Mouse (Mus musculus) neural tube, embryonic 15.5 days (tissue): ENCODE data around the gene Aspscr1. TPM values are rescaled to one million over a fixed set of nuclear protein-coding genes. Genes with fewer than 3 reads are reported as not detected.
A peak's percentile ranks its signal among the peaks of the same experiment; 100 is the strongest.

Experiments used
- ATAC-seq: fragments of 200-750 bp; cut with Nextera tagmentation; 2 replicates; pipeline ENCODE4 v1.8.0; 2017; ENCODE audit warnings: mild to moderate bottlenecking, moderate TSS enrichment, moderate library complexity; ENCODE audit not compliant: low FRiP score
- H3K27ac ChIP-seq: fragments of 300-500 bp; sonication (generic); replicated peaks from 2 replicates; pipeline ENCODE4 v1.5.1; 2015; ENCODE audit warnings: mild to moderate bottlenecking, inconsistent platforms
- H3K27me3 ChIP-seq: fragments of 300-500 bp; sonication (generic); replicated peaks from 2 replicates; pipeline ENCODE4 v1.6.1; 2015; ENCODE audit warnings: inconsistent platforms
- H3K36me3 ChIP-seq: fragments of 300-500 bp; sonication (generic); 2 replicates; pipeline ENCODE4 v1.6.1; 2015; ENCODE audit warnings: inconsistent platforms
- H3K4me1 ChIP-seq: fragments of 300-500 bp; sonication (generic); 2 replicates; pipeline ENCODE4 v1.6.1; 2015; ENCODE audit warnings: inconsistent platforms
- H3K4me2 ChIP-seq: fragments of 300-500 bp; sonication (generic); 2 replicates; pipeline ENCODE4 v1.6.1; 2015; ENCODE audit warnings: inconsistent platforms, mild to moderate bottlenecking, moderate library complexity
- H3K4me3 ChIP-seq: fragments of 300-500 bp; sonication (generic); replicated peaks from 2 replicates; pipeline ENCODE4 v1.5.1; 2015; ENCODE audit warnings: mild to moderate bottlenecking, inconsistent platforms
- H3K9ac ChIP-seq: fragments of 300-500 bp; sonication (generic); replicated peaks from 2 replicates; pipeline ENCODE4 v1.6.1; 2015; ENCODE audit warnings: mild to moderate bottlenecking, inconsistent platforms
- H3K9me3 ChIP-seq: fragments of 300-500 bp; sonication (generic); replicated peaks from 2 replicates; pipeline ENCODE4 v1.6.1; 2016; ENCODE audit warnings: inconsistent platforms
- WGBS: fragments of 180-500 bp; shearing (Covaris S2); methylation state at CpG from one replicate; pipeline ENCODE4 v1.1.7; 2015; ENCODE audit warnings: mixed read lengths; 5-methylcytosine and 5-hydroxymethylcytosine counted together
- polyA plus RNA-seq: library from polyadenylated mRNA; unstranded; fragments of >200 nt; fragmentation: Nextera tagmentation; extraction: Ambion mirVana; gene quantifications from 2 replicates; pipeline ENCODE4 v1.2.1, GENCODE M21; 2015

The Aspscr1 gene
- polyA plus RNA-seq, 1 experiment from 2014 or later = 148 TPM

- Histone ChIP-seq H3K9ac (peak overlapping the region; percentile 87; the same call in 1 of the 2 replicates), H3K36me3 (peaks cover 18% of the 10 kb centered on the region), H3K4me3 (peak overlapping the region; percentile 96), H3K4me2 (peak overlapping the region; percentile 85), H3K27ac (peak overlapping the region; percentile 6; the same call in 1 of the 2 replicates), H3K4me1 (peaks cover 50% of the 10 kb centered on the region), H3K9me3 (no peaks in the 10 kb centered on the region), H3K27me3 (no peaks in the 10 kb centered on the region)
- WGBS = 44% methylated on average over 7 of the region's 7 CpGs
- no peak for ATAC-seq
These were observed 41.7 kb upstream of the Aspscr1 start for GRCm38 (mm10) chr11:120630881-120631725.

DNA sequence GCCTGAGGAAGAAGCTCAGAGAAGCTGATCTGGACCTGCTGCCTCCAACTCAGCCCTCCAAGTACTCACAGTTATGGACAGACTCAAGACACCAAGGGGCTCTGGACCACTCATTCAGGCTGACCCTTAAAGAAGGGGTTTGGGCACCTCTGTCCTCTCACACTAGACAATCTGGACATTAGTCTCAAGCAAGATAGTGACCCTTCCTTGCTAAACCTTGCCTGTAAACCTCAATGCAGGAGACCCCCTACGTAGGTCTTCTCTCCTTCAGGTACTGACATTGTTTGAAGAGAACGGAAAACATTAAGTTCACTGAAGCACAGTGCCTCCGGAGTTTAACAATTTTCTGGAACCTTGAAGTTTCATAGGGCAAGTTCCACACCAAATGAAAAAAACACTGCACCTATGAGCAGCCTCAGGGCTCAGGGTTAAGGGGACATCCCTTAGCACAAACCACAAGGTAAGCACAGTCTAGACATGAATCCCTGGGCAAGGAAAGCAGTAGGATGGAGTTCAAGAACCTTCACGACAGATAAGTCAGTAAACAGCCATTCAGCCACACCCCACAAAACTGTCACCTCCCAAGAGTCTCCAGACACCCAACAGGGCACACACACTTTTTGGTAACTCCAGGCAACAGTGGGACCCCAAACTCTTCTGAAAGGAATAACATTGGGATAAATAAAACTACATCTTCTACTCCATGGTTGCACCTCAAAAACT lies 40.9 kb upstream of the Aspscr1 start:
- H3K9ac ChIP-seq = peak overlapping the region; percentile 87
- ATAC-seq = no peak
- peak overlapping the region; percentile 88; the same call in 1 of the 2 replicates for H3K27ac ChIP-seq
- H3K27me3 ChIP-seq = no peaks in the 10 kb centered on the region
- WGBS = 70% methylated on average over 4 of the region's 4 CpGs
- peak overlapping the region; percentile 96 for H3K4me3 ChIP-seq
- peak overlapping the region; percentile 85 for H3K4me2 ChIP-seq
- no peaks in the 10 kb centered on the region for H3K9me3 ChIP-seq
- H3K4me1 ChIP-seq = peaks cover 46% of the 10 kb centered on the region
- H3K36me3 ChIP-seq = peaks cover 17% of the 10 kb centered on the region

DNA sequence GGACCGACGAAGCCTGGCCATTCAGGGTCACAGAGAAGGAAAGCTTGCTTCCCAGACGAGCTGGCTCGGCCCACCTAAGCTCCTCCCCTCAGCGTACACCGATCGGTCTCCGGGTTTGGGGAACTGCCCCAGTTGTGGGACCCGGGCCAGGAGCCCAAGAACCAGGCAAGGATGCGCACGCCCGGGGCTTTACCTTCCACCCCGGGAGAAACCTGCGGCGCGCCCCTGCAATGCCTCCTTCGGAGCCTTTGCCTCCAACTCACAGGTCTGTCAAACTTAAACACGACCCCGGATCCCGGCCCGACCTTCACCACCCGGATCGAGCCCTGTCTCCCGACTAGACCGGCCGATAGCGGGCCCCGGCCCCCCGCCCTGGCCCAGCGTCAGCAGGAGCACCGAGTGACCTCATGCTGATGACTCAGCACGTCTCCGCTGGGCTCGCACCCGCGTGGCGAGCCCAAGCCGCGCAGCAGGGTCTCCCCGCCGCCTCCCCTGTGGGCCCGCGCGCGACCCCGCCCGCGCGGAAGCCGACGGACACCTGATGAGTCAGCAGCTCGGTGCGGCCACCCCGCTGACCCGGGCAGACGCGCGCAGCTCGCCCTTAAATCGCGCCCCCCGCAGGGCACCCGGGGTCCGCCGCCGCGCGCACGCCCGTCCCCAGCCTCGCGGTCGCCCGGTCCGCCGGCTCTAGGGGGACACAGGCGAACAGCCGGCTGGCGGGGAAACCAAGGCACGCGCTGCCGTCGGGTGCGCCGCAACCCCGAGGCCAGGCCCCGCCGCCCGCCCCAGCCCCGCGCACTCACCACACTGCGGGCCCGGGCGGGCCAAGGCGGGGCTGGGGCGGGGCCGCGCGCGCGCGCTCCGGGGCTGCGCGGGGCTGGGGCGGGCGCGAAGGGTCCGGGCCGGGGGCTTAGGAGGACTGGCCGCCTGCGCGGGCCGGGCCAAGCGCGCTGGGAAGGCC lies 39.9 kb upstream of the Aspscr1 start:
- H3K4me2 ChIP-seq = peak overlapping the region; percentile 85
- H3K27ac ChIP-seq = peak overlapping the region; percentile 88
- peak overlapping the region; percentile 87 for H3K9ac ChIP-seq
- peaks cover 46% of the 10 kb centered on the region for H3K4me1 ChIP-seq
- H3K4me3 ChIP-seq = peak overlapping the region; percentile 96
- WGBS = under 1% methylated on average over 91 of the region's 116 CpGs
- peak; percentile 85 for ATAC-seq
- no peaks in the 10 kb centered on the region for H3K9me3 ChIP-seq
- no peaks in the 10 kb centered on the region for H3K27me3 ChIP-seq
- H3K36me3 ChIP-seq = peaks cover 9% of the 10 kb centered on the region

GRCm38 (mm10) chr11:120633520-120634343 lies 39.0 kb upstream of the Aspscr1 start, which contains the start of gene Mafg:
Gene Mafg, minus strand, starts transcription at chr11:120633600.
- Histone ChIP-seq H3K9ac (peak within 1 kb of the TSS; percentile 87), H3K4me2 (peak within 1 kb of the TSS; percentile 85), H3K4me3 (peak within 1 kb of the TSS; percentile 96), H3K9me3 (no peaks in the 10 kb centered on the region), H3K36me3 (peaks cover 7% of the 10 kb centered on the region), H3K27ac (peak within 1 kb of the TSS; percentile 88), H3K4me1 (peaks cover 46% of the 10 kb centered on the region), H3K27me3 (no peaks in the 10 kb centered on the region)
- 11% methylated on average over 58 of the region's 58 CpGs for WGBS
- ATAC-seq = peak; percentile 90

GRCm38 (mm10) chr11:120634810-120635209 lies 38.0 kb upstream of the Aspscr1 start:
- no peaks in the 10 kb centered on the region for H3K36me3 ChIP-seq
- H3K27ac ChIP-seq = no peak overlapping the region
- no peaks in the 10 kb centered on the region for H3K9me3 ChIP-seq
- H3K27me3 ChIP-seq = no peaks in the 10 kb centered on the region
- H3K4me1 ChIP-seq = peaks cover 37% of the 10 kb centered on the region
- 81% methylated on average over 5 of the region's 5 CpGs for WGBS
- no peak for ATAC-seq
- H3K9ac ChIP-seq = no peak overlapping the region
- no peak overlapping the region for H3K4me3 ChIP-seq
- no peak overlapping the region; the same call in 1 of the 2 replicates for H3K4me2 ChIP-seq

GRCm38 (mm10) chr11:120641255-120641654 lies 31.5 kb upstream of the Aspscr1 start:
- WGBS = 63% methylated on average over 9 of the region's 9 CpGs
- Histone ChIP-seq H3K9ac (no peak overlapping the region; the same call in 1 of the 2 replicates), H3K27ac (no peak overlapping the region), H3K27me3 (no peaks in the 10 kb centered on the region), H3K9me3 (no peaks in the 10 kb centered on the region), H3K4me2 (no peak overlapping the region), H3K36me3 (no peaks in the 10 kb centered on the region), H3K4me1 (peaks cover 15% of the 10 kb centered on the region), H3K4me3 (no peak overlapping the region)
- no peak for ATAC-seq

- Histone ChIP-seq H3K27me3 (no peaks in the 10 kb centered on the region), H3K36me3 (no peaks in the 10 kb centered on the region), H3K27ac (no peak overlapping the region), H3K4me3 (no peak overlapping the region), H3K4me2 (0 out of 2 replicates have a peak overlapping the region, but pooled peaks have one; percentile 95), H3K9ac (peak overlapping the region; percentile 76; the same call in 1 of the 2 replicates), H3K9me3 (no peaks in the 10 kb centered on the region), H3K4me1 (peaks cover 15% of the 10 kb centered on the region)
- 83% methylated on average over 8 of the region's 8 CpGs for WGBS
- ATAC-seq = no peak
These were observed 30.9 kb upstream of the Aspscr1 start for GRCm38 (mm10) chr11:120641869-120642268.

- Histone ChIP-seq H3K27ac (peak overlapping the region; percentile 60), H3K4me2 (peak overlapping the region; percentile 95), H3K4me3 (peak overlapping the region; percentile 51), H3K36me3 (no peaks in the 10 kb centered on the region), H3K9me3 (no peaks in the 10 kb centered on the region), H3K9ac (peak overlapping the region; percentile 76), H3K4me1 (peaks cover 20% of the 10 kb centered on the region), H3K27me3 (no peaks in the 10 kb centered on the region)
- under 1% methylated on average over 18 of the region's 18 CpGs for WGBS
- ATAC-seq = peak; percentile 54
These were observed 29.7 kb upstream of the Aspscr1 start for GRCm38 (mm10) chr11:120642939-120643600.

GRCm38 (mm10) chr11:120643601-120643987 lies 29.2 kb upstream of the Aspscr1 start, which contains the start of gene Pycr1:
Gene Pycr1, minus strand, starts transcription at chr11:120643769.
- no peaks in the 10 kb centered on the region for H3K36me3 ChIP-seq
- ATAC-seq = peak; percentile 99
- WGBS = under 1% methylated on average over 15 of the region's 15 CpGs
- no peaks in the 10 kb centered on the region for H3K27me3 ChIP-seq
- H3K9me3 ChIP-seq = no peaks in the 10 kb centered on the region
- H3K4me1 ChIP-seq = peaks cover 23% of the 10 kb centered on the region
- peak within 1 kb of the TSS; percentile 51 for H3K4me3 ChIP-seq
- H3K27ac ChIP-seq = peak within 1 kb of the TSS; percentile 60
- peak within 1 kb of the TSS; percentile 95 for H3K4me2 ChIP-seq
- H3K9ac ChIP-seq = peak within 1 kb of the TSS; percentile 76
